Mouse (Mus musculus): ENCODE results near the gene March10. TPM values are rescaled to one million over a fixed set of nuclear protein-coding genes. Genes with fewer than 3 reads are reported as not detected.

The March10 gene
- polyA plus RNA-seq, 1 experiment from 2014 or later, result 1.2 TPM

DNA sequence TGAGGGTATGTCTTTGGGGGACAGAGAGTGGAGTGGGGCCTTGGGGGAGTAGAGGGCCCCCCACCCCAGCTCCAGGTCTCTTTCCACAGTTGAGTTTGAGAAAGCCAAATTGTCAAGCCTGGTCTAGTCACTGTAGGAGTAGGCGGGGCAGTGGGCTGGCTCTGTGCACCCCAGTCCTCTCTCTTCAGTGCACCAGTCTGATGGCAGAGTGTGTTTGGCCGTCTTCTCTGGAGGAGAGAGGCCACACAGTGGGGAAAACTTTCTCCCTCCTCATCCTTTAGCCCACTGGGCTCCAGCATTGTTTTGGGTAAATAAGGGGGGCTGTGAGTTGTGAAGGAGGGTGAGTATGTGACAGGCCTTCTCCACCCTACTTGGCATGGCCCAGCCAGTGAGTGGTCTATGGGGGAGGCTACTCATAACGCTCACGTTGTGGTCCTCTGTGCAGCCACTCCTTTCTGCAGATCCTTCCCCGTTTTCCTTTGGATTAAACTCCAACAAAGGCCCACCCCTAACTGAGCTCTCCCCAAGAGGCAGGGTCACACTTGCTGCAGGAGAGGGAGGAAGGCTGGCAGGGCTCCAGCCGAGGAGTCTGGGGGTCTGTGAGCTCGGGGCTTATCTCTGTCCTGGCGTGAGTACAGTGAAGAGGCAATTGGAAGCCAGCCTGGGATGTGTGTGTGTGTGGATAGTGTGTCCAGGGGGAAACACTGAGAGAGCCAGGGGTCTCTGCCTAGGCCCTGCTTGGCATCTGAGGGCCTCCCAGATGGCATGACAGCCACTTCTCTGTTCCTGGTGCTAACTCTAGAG lies 122.5 kb downstream of the March10 start:
- no peak for DNase-seq (ENCODE audit: low spot score)
- H3K27me3 ChIP-seq (ENCODE audit: insufficient read depth, low read length), result no peaks in the 10 kb centered on the region
- H3K36me3 ChIP-seq (ENCODE audit: insufficient read depth, low read length), result 0 out of 2 replicates have a peak, but pooled peaks cover 3% of the 10 kb centered on the region
- no peaks in the 10 kb centered on the region for H3K9me3 ChIP-seq (replicated peaks; ENCODE audit: low read length)
- no peak overlapping the region for H3K27ac ChIP-seq
- no peak overlapping the region for H3K9ac ChIP-seq (ENCODE audit: low read depth, low read length)
- WGBS, result 54% methylated on average over 8 of the region's 8 CpGs
- ATAC-seq (replicated peaks; ENCODE audit: low FRiP score, low read depth), result no peak
- H3K4me1 ChIP-seq (replicated peaks; ENCODE audit: insufficient read depth, low read length), result 0 out of 2 replicates have a peak, but pooled peaks cover 6% of the 10 kb centered on the region
- H3K4me3 ChIP-seq (replicated peaks; ENCODE audit: low read depth, low read length), result no peak overlapping the region
- no peak for TF ChIP-seq CTCF (IDR thresholded peaks at IDR 0.05; ENCODE audit: low read depth)
- H3K4me2 ChIP-seq (ENCODE audit: low read length), result no peak overlapping the region

- no peak overlapping the region for H3K9ac ChIP-seq (ENCODE audit: low read depth, low read length)
- WGBS, result 67% methylated on average over 8 of the region's 8 CpGs
- DNase-seq (ENCODE audit: low spot score) (peak; percentile 54), ATAC-seq (replicated peaks; ENCODE audit: low FRiP score, low read depth) (0 out of 2 replicates have a peak, but pooled peaks have one; percentile 6)
- no peak overlapping the region for H3K27ac ChIP-seq
- H3K4me1 ChIP-seq (replicated peaks; ENCODE audit: insufficient read depth, low read length), result 0 out of 2 replicates have a peak, but pooled peaks cover 6% of the 10 kb centered on the region
- H3K27me3 ChIP-seq (ENCODE audit: insufficient read depth, low read length), result no peaks in the 10 kb centered on the region
- no peak overlapping the region for H3K4me2 ChIP-seq (ENCODE audit: low read length)
- H3K4me3 ChIP-seq (replicated peaks; ENCODE audit: low read depth, low read length), result no peak overlapping the region
- 0 out of 2 replicates have a peak, but pooled peaks cover 3% of the 10 kb centered on the region for H3K36me3 ChIP-seq (ENCODE audit: insufficient read depth, low read length)
- H3K9me3 ChIP-seq (replicated peaks; ENCODE audit: low read length), result no peaks in the 10 kb centered on the region
- peak; percentile 72 for TF ChIP-seq CTCF (IDR thresholded peaks at IDR 0.05; ENCODE audit: low read depth)
These were observed 124.1 kb downstream of the March10 start for GRCm38 (mm10) chr11:105332468-105332867.

DNA sequence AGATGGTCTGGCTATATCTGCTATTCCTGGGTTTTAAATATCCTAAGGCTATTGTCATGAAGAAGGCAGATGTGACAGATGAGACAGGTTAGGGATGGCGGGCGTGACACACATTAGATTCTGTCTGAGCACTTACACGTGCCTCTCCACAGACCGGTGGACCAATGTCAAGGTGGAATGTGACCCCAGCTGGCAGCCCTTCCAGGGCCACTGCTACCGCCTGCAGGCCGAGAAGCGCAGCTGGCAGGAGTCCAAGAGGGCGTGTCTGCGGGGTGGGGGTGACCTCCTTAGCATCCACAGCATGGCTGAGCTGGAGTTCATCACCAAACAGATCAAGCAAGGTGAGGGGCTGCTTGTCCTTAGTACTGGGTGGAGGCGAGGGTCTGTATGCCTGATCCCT lies 124.8 kb downstream of the March10 start:
- Histone ChIP-seq H3K9ac (ENCODE audit: low read depth, low read length) (no peak overlapping the region), H3K4me2 (ENCODE audit: low read length) (no peak overlapping the region), H3K27ac (no peak overlapping the region), H3K9me3 (replicated peaks; ENCODE audit: low read length) (no peaks in the 10 kb centered on the region), H3K4me1 (replicated peaks; ENCODE audit: insufficient read depth, low read length) (0 out of 2 replicates have a peak, but pooled peaks cover 6% of the 10 kb centered on the region), H3K4me3 (replicated peaks; ENCODE audit: low read depth, low read length) (no peak overlapping the region), H3K36me3 (ENCODE audit: insufficient read depth, low read length) (0 out of 2 replicates have a peak, but pooled peaks cover 3% of the 10 kb centered on the region), H3K27me3 (ENCODE audit: insufficient read depth, low read length) (no peaks in the 10 kb centered on the region)
- 23% methylated on average over 10 of the region's 10 CpGs for WGBS
- peak; percentile 60; the same call in 1 of the 2 replicates for ATAC-seq (replicated peaks; ENCODE audit: low FRiP score, low read depth)
- peak; percentile 68 for DNase-seq (ENCODE audit: low spot score)
- peak; percentile 41; the same call in 1 of the 2 replicates for TF ChIP-seq CTCF (IDR thresholded peaks at IDR 0.05; ENCODE audit: low read depth)

GRCm38 (mm10) chr11:105331129-105331528 lies 125.4 kb downstream of the March10 start:
- DNase-seq (ENCODE audit: low spot score), result peak; percentile 24

GRCm38 (mm10) chr11:105329962-105330361 lies 126.6 kb downstream of the March10 start:
- H3K36me3 ChIP-seq (ENCODE audit: insufficient read depth, low read length), result no peaks in the 10 kb centered on the region
- H3K9me3 ChIP-seq (replicated peaks; ENCODE audit: low read length), result no peaks in the 10 kb centered on the region
- no peaks in the 10 kb centered on the region for H3K27me3 ChIP-seq (ENCODE audit: insufficient read depth, low read length)
- no peak for DNase-seq (ENCODE audit: low spot score)
- no peak for ATAC-seq (replicated peaks; ENCODE audit: low FRiP score, low read depth)
- TF ChIP-seq CTCF (IDR thresholded peaks at IDR 0.05; ENCODE audit: low read depth), result no peak
- no peak overlapping the region for H3K4me3 ChIP-seq (replicated peaks; ENCODE audit: low read depth, low read length)
- no peak overlapping the region for H3K27ac ChIP-seq
- no peak overlapping the region for H3K4me2 ChIP-seq (ENCODE audit: low read length)
- H3K4me1 ChIP-seq (replicated peaks; ENCODE audit: insufficient read depth, low read length), result 0 out of 2 replicates have a peak, but pooled peaks cover 6% of the 10 kb centered on the region
- no peak overlapping the region for H3K9ac ChIP-seq (ENCODE audit: low read depth, low read length)
- WGBS, result 32% methylated on average over 9 of the region's 9 CpGs

More at GRCm38 (mm10) chr11:105331129-105331528, 125.4 kb downstream of the March10 start:
- no peak for TF ChIP-seq CTCF (IDR thresholded peaks at IDR 0.05; ENCODE audit: low read depth)
- Histone ChIP-seq H3K9me3 (replicated peaks; ENCODE audit: low read length) (no peaks in the 10 kb centered on the region), H3K36me3 (ENCODE audit: insufficient read depth, low read length) (0 out of 2 replicates have a peak, but pooled peaks cover 3% of the 10 kb centered on the region), H3K27ac (no peak overlapping the region), H3K9ac (ENCODE audit: low read depth, low read length) (no peak overlapping the region), H3K4me2 (ENCODE audit: low read length) (no peak overlapping the region), H3K4me1 (replicated peaks; ENCODE audit: insufficient read depth, low read length) (0 out of 2 replicates have a peak, but pooled peaks cover 6% of the 10 kb centered on the region), H3K4me3 (replicated peaks; ENCODE audit: low read depth, low read length) (no peak overlapping the region), H3K27me3 (ENCODE audit: insufficient read depth, low read length) (no peaks in the 10 kb centered on the region)
- 71% methylated on average over 3 of the region's 3 CpGs for WGBS
- ATAC-seq (replicated peaks; ENCODE audit: low FRiP score, low read depth), result no peak

DNA sequence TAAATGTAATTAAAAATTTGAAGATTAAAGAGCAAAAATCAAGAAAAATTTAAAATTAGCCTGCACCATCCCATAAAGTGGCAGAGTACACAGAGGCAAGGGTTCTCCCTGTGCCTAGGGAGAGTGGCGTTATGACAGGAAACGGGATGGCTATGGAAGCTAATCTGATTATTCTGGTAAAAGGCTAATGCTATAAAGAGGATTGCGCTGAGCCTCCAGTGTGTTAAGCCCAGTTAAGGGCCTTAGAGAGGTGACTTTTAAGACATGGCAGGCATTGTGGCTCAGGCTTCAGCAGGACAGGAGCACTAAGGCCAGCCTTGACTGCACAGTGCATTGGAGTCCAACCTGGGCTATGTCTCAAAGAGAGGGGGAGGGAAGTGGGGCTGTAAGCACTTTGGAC lies 129.4 kb downstream of the March10 start:
- no peak for TF ChIP-seq CTCF (IDR thresholded peaks at IDR 0.05; ENCODE audit: low read depth)
- no peaks in the 10 kb centered on the region for H3K9me3 ChIP-seq (replicated peaks; ENCODE audit: low read length)
- WGBS, result 89% methylated on average over 3 of the region's 3 CpGs
- no peak overlapping the region for H3K4me3 ChIP-seq (replicated peaks; ENCODE audit: low read depth, low read length)
- H3K27ac ChIP-seq, result no peak overlapping the region
- H3K36me3 ChIP-seq (ENCODE audit: insufficient read depth, low read length), result no peaks in the 10 kb centered on the region
- H3K4me2 ChIP-seq (ENCODE audit: low read length), result no peak overlapping the region
- 0 out of 2 replicates have a peak, but pooled peaks cover 6% of the 10 kb centered on the region for H3K4me1 ChIP-seq (replicated peaks; ENCODE audit: insufficient read depth, low read length)
- H3K9ac ChIP-seq (ENCODE audit: low read depth, low read length), result no peak overlapping the region
- H3K27me3 ChIP-seq (ENCODE audit: insufficient read depth, low read length), result no peaks in the 10 kb centered on the region
- DNase-seq (ENCODE audit: low spot score) (no peak), ATAC-seq (replicated peaks; ENCODE audit: low FRiP score, low read depth) (no peak)
